Mouse (Mus musculus) heart, embryonic 14.5 days (tissue): ENCODE measurements around the gene Gucy2d. TPM values are rescaled to one million over a fixed set of nuclear protein-coding genes. Genes with fewer than 3 reads are reported as not detected.

Experiments used
- ATAC-seq: fragments of 200-750 bp; cut with Nextera tagmentation; 2 replicates; pipeline ENCODE4 v1.8.0; 2017; ENCODE audit warnings: low read depth, moderate TSS enrichment; ENCODE audit not compliant: insufficient number of reproducible peaks, insufficient read depth, low FRiP score
- H3K27ac ChIP-seq, 2 experiments: fragments of 200-500 bp in 1 of 2; fragments of 300-500 bp in 1 of 2; sonication (generic) in 1 of 2; replicated peaks in 1 of 2; 2 replicates each; pipeline ENCODE4 v1.5.1; 2012 to 2014; ENCODE audit warnings: low read depth in 2 of 2, low read length in 2 of 2, control low read depth in 1 of 2, mild to moderate bottlenecking in 1 of 2, mixed read lengths in 1 of 2; ENCODE audit not compliant: control insufficient read depth in 1 of 2, insufficient read depth in 1 of 2
- H3K27me3 ChIP-seq: fragments of 300-500 bp; sonication (generic); 2 replicates; pipeline ENCODE4 v1.6.1; 2014; ENCODE audit warnings: mild to moderate bottlenecking, low read length, control low read depth; ENCODE audit not compliant: control insufficient read depth, insufficient read depth
- H3K36me3 ChIP-seq: fragments of 300-500 bp; sonication (generic); 2 replicates; pipeline ENCODE4 v1.6.1; 2014; ENCODE audit warnings: mild to moderate bottlenecking, control low read depth, low read length, mixed read lengths; ENCODE audit not compliant: control insufficient read depth, insufficient read depth
- H3K4me1 ChIP-seq, 2 experiments: fragments of 200-500 bp in 1 of 2; fragments of 300-500 bp in 1 of 2; sonication (generic) in 1 of 2; 2 replicates each; pipeline ENCODE4 v1.6.1; 2012 to 2014; ENCODE audit warnings: low read length in 2 of 2, control low read depth in 1 of 2, mixed read lengths in 1 of 2; ENCODE audit not compliant: control insufficient read depth in 2 of 2, insufficient read depth in 2 of 2
- H3K4me2 ChIP-seq: fragments of 300-500 bp; sonication (generic); 2 replicates; pipeline ENCODE4 v1.6.1; 2014; ENCODE audit warnings: mild to moderate bottlenecking, low read length
- H3K4me3 ChIP-seq, 2 experiments: fragments of 200-500 bp in 1 of 2; fragments of 300-500 bp in 1 of 2; sonication (generic) in 1 of 2; 2 replicates each; pipeline ENCODE4 v1.5.1; 2012 to 2014; ENCODE audit warnings: low read length in 2 of 2, mild to moderate bottlenecking in 2 of 2, control low read depth in 1 of 2, low read depth in 1 of 2, moderate library complexity in 1 of 2; ENCODE audit not compliant: control insufficient read depth in 1 of 2, insufficient read depth in 1 of 2
- H3K9ac ChIP-seq: fragments of 300-500 bp; sonication (generic); 2 replicates; pipeline ENCODE4 v1.6.1; 2014; ENCODE audit warnings: mild to moderate bottlenecking, low read length
- H3K9me3 ChIP-seq: fragments of 300-500 bp; sonication (generic); 2 replicates; pipeline ENCODE4 v1.6.1; 2016; ENCODE audit warnings: low read length, control low read depth; ENCODE audit not compliant: control insufficient read depth
- WGBS: fragments of 180-500 bp; shearing (Covaris S2); extraction: QIAGEN DNeasy Blood & Tissue Kit; methylation state at CpG from one replicate; pipeline ENCODE4 v1.1.7; 2014; 5-methylcytosine and 5-hydroxymethylcytosine counted together
- polyA plus RNA-seq: library from polyadenylated mRNA; unstranded; fragments of >200 nt; fragmentation: Nextera tagmentation; extraction: Ambion mirVana; gene quantifications from 2 replicates; pipeline ENCODE4 v1.2.1, GENCODE M21; 2014

Gucy2d gene
- polyA plus RNA-seq, 1 experiment from 2014 or later = not detected

DNA sequence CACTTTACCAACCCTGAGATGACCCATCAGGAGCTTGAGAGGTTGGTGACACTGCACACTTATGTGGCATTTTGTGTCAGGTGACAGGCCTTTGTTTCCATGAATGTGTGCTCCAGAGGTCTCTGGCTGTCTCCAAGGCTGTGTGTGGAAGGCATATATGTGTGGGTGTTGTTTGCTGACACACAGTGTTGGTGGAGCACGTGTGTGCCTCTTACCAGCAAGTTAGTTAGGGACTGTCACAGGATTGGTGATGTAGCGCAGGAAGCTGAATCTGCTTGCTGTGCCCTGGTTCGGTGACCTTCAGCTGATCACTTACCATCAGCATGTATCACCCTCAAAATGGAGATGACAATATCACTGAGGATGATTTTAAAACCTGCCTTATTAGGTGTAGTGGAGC lies 44.7 kb downstream of the Gucy2d start:
- 79% methylated on average over 3 of the region's 3 CpGs for WGBS

GRCm38 (mm10) chr7:98485508-98485907 lies 45.3 kb downstream of the Gucy2d start:
- Histone ChIP-seq H3K4me1 (peaks cover 31 to 41% of the 10 kb centered on the region in 2 experiments), H3K4me2 (no peak overlapping the region), H3K9ac (no peak overlapping the region), H3K4me3 (no peak overlapping the region), H3K27ac (no peak overlapping the region), H3K9me3 (no peaks in the 10 kb centered on the region), H3K36me3 (no peaks in the 10 kb centered on the region), H3K27me3 (peaks cover 6% of the 10 kb centered on the region; the same call in 1 of the 2 replicates)
- 53% methylated on average over 4 of the region's 4 CpGs for WGBS
- ATAC-seq = no peak

More for the DNA sequence above, 44.7 kb downstream of the Gucy2d start:
- Histone ChIP-seq H3K4me3 (no peak overlapping the region), H3K4me2 (no peak overlapping the region), H3K36me3 (no peaks in the 10 kb centered on the region), H3K9me3 (no peaks in the 10 kb centered on the region), H3K9ac (no peak overlapping the region), H3K27me3 (peaks cover 7% of the 10 kb centered on the region; the same call in 1 of the 2 replicates), H3K27ac (no peak overlapping the region), H3K4me1 (peaks cover 29 to 41% of the 10 kb centered on the region in 2 experiments)
- no peak for ATAC-seq

GRCm38 (mm10) chr7:98486471-98486917 lies 46.3 kb downstream of the Gucy2d start:
- peaks cover 29 to 38% of the 10 kb centered on the region in 2 experiments for H3K4me1 ChIP-seq
- peaks cover 3% of the 10 kb centered on the region; the same call in 1 of the 2 replicates for H3K27me3 ChIP-seq
- no peak overlapping the region for H3K4me2 ChIP-seq
- WGBS = 63% methylated on average over 7 of the region's 7 CpGs
- no peak overlapping the region for H3K4me3 ChIP-seq
- no peak overlapping the region for H3K27ac ChIP-seq
- no peaks in the 10 kb centered on the region for H3K36me3 ChIP-seq
- H3K9me3 ChIP-seq = no peaks in the 10 kb centered on the region
- no peak overlapping the region for H3K9ac ChIP-seq
- no peak for ATAC-seq

DNA sequence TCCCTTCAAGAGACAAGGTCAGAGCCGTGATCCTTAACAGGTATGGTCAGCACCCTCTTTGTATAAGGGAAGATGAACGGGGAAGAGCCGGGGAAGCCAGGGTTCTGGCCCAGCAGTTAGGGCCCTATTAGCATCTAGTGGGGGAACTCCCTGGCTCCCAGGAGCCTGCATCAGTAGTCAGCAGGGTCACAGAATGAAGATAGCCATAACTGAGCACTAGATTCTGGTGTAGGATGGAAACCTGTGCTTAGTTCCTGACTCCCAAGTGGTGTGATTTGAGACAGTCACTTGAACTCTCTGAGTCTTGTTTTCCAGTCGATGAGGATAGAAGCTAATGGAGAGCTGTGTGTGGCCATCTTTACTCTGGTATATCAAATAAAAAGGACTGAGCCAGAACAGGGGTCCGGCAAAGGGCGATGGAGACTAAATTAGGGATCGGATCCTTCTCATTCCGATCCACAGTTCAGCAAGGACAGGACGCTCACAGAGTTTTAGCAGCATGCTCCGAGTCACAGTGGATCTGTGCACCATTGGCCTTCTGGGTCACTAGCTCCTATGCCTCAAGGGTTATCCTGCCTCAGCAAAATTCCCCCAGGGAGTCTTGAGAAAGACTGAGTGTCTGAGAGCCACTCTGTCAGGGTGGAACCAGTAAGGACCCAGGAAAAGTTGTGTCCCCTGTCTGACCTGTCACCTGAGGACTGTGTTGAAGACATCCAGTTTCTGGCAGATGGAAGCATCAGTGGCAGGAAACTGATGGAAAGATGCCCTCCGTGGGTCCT lies 47.2 kb downstream of the Gucy2d start:
- no peak overlapping the region for H3K4me2 ChIP-seq
- no peak overlapping the region for H3K4me3 ChIP-seq
- H3K4me1 ChIP-seq = peaks cover 25 to 39% of the 10 kb centered on the region in 2 experiments
- H3K27me3 ChIP-seq = peaks cover 3% of the 10 kb centered on the region; the same call in 1 of the 2 replicates
- WGBS = 91% methylated on average over 11 of the region's 11 CpGs
- ATAC-seq = no peak
- H3K9ac ChIP-seq = no peak overlapping the region
- no peak overlapping the region for H3K27ac ChIP-seq
- no peaks in the 10 kb centered on the region for H3K9me3 ChIP-seq
- no peaks in the 10 kb centered on the region for H3K36me3 ChIP-seq

GRCm38 (mm10) chr7:98488398-98489130 lies 48.3 kb downstream of the Gucy2d start:
- WGBS = 86% methylated on average over 13 of the region's 13 CpGs
- no peak overlapping the region for H3K4me3 ChIP-seq
- H3K9me3 ChIP-seq = no peaks in the 10 kb centered on the region
- H3K27ac ChIP-seq = no peak overlapping the region
- peaks cover 23 to 36% of the 10 kb centered on the region in 2 experiments for H3K4me1 ChIP-seq
- H3K9ac ChIP-seq = no peak overlapping the region
- H3K4me2 ChIP-seq = 0 out of 2 replicates have a peak overlapping the region, but pooled peaks have one; percentile 93
- no peaks in the 10 kb centered on the region for H3K36me3 ChIP-seq
- peaks cover 3% of the 10 kb centered on the region; the same call in 1 of the 2 replicates for H3K27me3 ChIP-seq
- ATAC-seq = no peak

DNA sequence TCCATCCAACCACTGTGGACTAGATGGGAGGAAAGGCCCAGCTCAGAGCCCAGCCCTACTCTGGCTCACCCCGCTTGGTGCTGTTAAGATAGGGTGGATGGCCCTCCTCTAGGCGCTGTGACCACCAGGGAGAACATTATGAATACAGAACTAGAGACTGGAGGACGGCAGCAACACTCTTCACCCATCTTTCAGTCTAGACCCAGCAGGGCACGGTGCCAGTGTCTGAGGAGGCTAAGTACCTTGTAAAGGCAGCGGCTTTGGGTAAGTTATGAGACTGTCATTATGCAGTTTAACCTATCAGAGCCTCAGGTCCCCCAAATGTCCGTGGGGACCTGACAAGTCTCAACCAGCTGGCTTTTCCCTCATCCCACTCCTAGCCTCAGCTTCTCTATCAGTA lies 48.9 kb downstream of the Gucy2d start, which contains the start of gene Lrrc32:
Gene Lrrc32, plus strand, starts transcription at position 153 of the 400 bp plus-strand sequence.
- no peaks in the 10 kb centered on the region for H3K36me3 ChIP-seq
- H3K27me3 ChIP-seq = peaks cover 3% of the 10 kb centered on the region; the same call in 1 of the 2 replicates
- ATAC-seq = no peak
- peaks cover 28 to 40% of the 10 kb centered on the region in 2 experiments for H3K4me1 ChIP-seq
- no peaks in the 10 kb centered on the region for H3K9me3 ChIP-seq
- WGBS = 58% methylated on average over 6 of the region's 6 CpGs
- no peak within 1 kb of the TSS for H3K27ac ChIP-seq
- H3K4me2 ChIP-seq = peak within 1 kb of the TSS; percentile 93
- H3K4me3 ChIP-seq = peak within 1 kb of the TSS; percentile 42 to 61
- H3K9ac ChIP-seq = peak within 1 kb of the TSS; percentile 48

GRCm38 (mm10) chr7:98489623-98490084 lies 49.4 kb downstream of the Gucy2d start:
- H3K9me3 ChIP-seq = no peaks in the 10 kb centered on the region
- 0% methylated on average over 49 of the region's 50 CpGs for WGBS
- peak overlapping the region; percentile 93 for H3K4me2 ChIP-seq
- ATAC-seq = peak; percentile 63
- no peaks in the 10 kb centered on the region for H3K36me3 ChIP-seq
- H3K4me3 ChIP-seq = peak overlapping the region; percentile 42 to 61
- peaks cover 3% of the 10 kb centered on the region; the same call in 1 of the 2 replicates for H3K27me3 ChIP-seq
- peak overlapping the region; percentile 48 for H3K9ac ChIP-seq
- H3K4me1 ChIP-seq = peaks cover 28 to 43% of the 10 kb centered on the region in 2 experiments
- H3K27ac ChIP-seq = no peak overlapping the region
